Mouse (Mus musculus) Muller cell, postnatal 12 days (primary cell): Measurements from ENCODE around the gene Ccdc110.

Source experiments
- DNase-seq: peaks from one replicate; pipeline ENCODE4 v3.0.0-alpha.2; 2015; ENCODE audit errors: inconsistent ontology term

Ccdc110 gene

DNA sequence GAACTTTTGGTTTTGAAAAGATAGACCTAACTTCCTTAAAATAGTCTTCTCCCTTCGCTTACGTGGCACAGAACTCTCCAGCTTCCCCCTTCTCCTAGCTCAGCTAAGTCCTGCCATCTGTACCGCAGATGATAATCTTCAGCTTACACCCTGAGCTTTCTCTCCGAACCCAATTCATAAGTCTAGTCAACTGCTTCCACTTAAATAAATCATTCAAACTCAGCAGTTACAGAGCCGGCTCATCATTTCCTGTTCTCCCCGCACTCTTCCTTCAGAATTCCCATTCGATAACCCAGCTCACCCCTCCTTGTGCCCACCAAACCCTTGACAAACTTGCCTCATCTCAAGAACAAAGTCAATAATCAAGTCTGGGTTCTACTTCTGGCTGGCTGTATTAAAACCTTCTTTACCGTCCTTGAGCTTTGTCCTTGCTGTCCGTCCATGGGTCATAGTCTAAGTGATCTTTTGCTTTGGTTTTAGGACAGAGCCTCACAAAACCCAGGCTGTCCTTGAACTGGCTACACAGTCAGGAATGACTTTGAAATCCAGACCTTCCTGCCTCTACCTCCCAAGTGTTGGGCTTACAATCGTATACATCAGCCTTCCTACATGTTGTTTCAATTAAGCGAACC lies 41.5 kb downstream of the Ccdc110 start:
- DNase-seq, result no peak

DNA sequence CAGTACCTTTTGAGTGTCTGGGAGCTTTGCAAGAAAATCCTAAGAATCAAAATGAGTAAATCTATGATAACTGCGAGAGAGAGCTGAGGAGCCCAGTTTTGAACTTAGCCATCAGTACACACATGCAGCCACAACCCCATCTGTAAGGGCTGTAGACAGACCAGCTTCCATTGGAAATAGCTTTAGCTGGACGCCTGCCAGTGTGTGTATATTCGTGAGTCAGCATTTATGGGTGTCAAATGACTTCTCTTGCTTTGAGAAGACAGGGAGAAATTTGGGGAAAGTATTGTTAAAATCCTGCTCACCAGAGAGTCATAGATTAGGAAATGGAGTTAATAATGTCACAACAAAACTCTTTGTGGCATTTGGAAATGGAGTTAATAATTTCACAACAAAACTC lies 52.2 kb downstream of the Ccdc110 start:
- DNase-seq, result no peak

DNA sequence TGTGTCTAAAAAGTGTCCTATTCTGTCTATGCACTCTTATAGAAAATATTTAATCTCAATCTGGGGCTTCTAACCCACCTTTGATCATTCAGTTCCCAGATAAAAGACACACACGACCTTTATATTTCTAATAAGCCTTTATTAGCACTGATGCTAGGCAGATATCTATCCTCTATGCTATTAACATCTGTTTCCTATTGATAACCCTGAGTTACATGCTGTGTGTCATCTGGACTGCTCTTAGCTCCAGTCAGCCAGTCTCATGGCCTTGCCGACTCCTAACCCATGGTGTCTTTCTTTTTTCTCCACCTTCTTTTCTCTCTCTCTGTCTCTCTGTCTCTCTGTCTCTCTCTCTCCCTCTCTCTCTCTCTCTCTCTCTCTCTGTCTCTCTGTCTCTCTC lies 53.8 kb downstream of the Ccdc110 start:
- DNase-seq, result no peak

DNA sequence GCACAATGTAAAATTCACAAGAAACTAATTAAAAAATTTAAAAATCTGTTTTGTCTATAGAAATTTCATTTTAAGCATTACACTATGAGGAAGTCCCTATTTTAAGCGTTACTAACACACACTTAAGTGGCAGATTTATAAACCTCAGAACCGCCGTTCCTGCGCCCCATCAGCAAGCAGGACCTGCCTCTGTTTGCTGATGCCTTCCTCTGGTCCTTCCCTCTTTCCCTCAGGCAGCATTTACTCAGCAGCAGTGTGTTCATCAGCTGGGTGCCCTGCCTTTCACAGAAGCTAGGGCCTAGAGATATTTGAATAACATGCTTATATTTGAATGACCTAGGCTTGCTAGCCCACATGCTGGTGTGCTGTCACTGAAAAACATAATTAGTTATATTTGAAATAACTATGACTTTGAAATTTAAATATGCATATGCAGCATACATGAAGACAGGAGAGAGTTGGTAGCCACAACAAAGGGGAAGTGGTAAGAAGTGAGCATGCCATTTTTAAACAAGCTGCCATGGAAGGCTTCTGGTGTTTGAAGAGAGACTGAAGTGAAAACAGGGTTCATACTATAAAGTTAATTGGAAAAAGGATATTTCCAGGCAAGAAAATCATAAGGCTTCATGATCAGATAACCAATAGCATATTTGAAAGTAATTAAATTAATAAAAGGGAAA lies 56.4 kb downstream of the Ccdc110 start:
- DNase-seq, result no peak
